Mouse (Mus musculus) limb, embryonic 14.5 days (tissue): ENCODE results near the gene Tle1. TPM values are rescaled to one million over a fixed set of nuclear protein-coding genes. Genes with fewer than 3 reads are reported as not detected.

ENCODE experiments used
- ATAC-seq: fragments of 200-750 bp; cut with Nextera tagmentation; 2 replicates; pipeline ENCODE4 v1.8.0; 2017; ENCODE audit warnings: low read depth, moderate number of reproducible peaks, moderate TSS enrichment; ENCODE audit not compliant: low FRiP score
- DNase-seq: peaks from one replicate; pipeline ENCODE4 v3.0.0-alpha.2; 2015; ENCODE audit warnings: low spot score
- H3K27ac ChIP-seq: fragments of 300-500 bp; sonication (generic); replicated peaks from 2 replicates; pipeline ENCODE4 v1.5.1; 2014; ENCODE audit warnings: low read depth, mild to moderate bottlenecking, low read length, moderate library complexity, mixed read lengths
- H3K27me3 ChIP-seq: fragments of 300-500 bp; sonication (generic); 2 replicates; pipeline ENCODE4 v1.6.1; 2014; ENCODE audit warnings: low read length, mixed read lengths; ENCODE audit not compliant: control insufficient read depth, insufficient read depth
- H3K36me3 ChIP-seq: fragments of 300-500 bp; sonication (generic); 2 replicates; pipeline ENCODE4 v1.6.1; 2014; ENCODE audit warnings: mild to moderate bottlenecking, low read length, moderate library complexity, mixed read lengths; ENCODE audit not compliant: control insufficient read depth, insufficient read depth
- H3K4me1 ChIP-seq: fragments of 300-500 bp; sonication (generic); 2 replicates; pipeline ENCODE4 v1.6.1; 2014; ENCODE audit warnings: antibody characterized with exemption, low read length, mixed read lengths; ENCODE audit not compliant: control insufficient read depth, insufficient read depth
- H3K4me2 ChIP-seq: fragments of 300-500 bp; sonication (generic); replicated peaks from 2 replicates; pipeline ENCODE4 v1.6.1; 2014; ENCODE audit warnings: low read depth, mild to moderate bottlenecking, low read length, moderate library complexity; ENCODE audit not compliant: severe bottlenecking
- H3K4me3 ChIP-seq: fragments of 300-500 bp; sonication (generic); replicated peaks from 2 replicates; pipeline ENCODE4 v1.5.1; 2014; ENCODE audit warnings: low read length
- H3K9ac ChIP-seq: fragments of 300-500 bp; sonication (generic); 2 replicates; pipeline ENCODE4 v1.6.1; 2014; ENCODE audit warnings: mild to moderate bottlenecking, low read depth, low read length, moderate library complexity; ENCODE audit not compliant: severe bottlenecking
- H3K9me3 ChIP-seq: fragments of 300-500 bp; sonication (generic); 2 replicates; pipeline ENCODE4 v1.6.1; 2016; ENCODE audit warnings: low read length; ENCODE audit not compliant: control insufficient read depth
- POLR2A ChIP-seq: fragments of 200-500 bp; IDR thresholded peaks from 2 replicates; pipeline ENCODE4 v1.8.0; 2012; ENCODE audit warnings: inconsistent platforms, mild to moderate bottlenecking, moderate library complexity, borderline replicate concordance; ENCODE audit not compliant: insufficient read depth, insufficient read length; ENCODE audit errors: extremely low read depth
- WGBS: fragments of 180-500 bp; shearing (Covaris S2); extraction: QIAGEN DNeasy Blood & Tissue Kit; methylation state at CpG from one replicate; pipeline ENCODE4 v1.1.7; 2014; 5-methylcytosine and 5-hydroxymethylcytosine counted together
- polyA plus RNA-seq, 2 experiments: library from polyadenylated mRNA; depleted of rRNA in 1 of 2; stranded (reverse) in 1 of 2; unstranded in 1 of 2; fragments of >200 nt; fragmentation: Nextera tagmentation in 1 of 2; extraction: Ambion mirVana in 1 of 2; gene quantifications; 2 replicates each; pipeline versions ENCODE4 v1.2.1 to v1.2.3; 2012 to 2014

The Tle1 gene
- polyA plus RNA-seq, 2 experiments, result 33.3 to 62.9 TPM

DNA sequence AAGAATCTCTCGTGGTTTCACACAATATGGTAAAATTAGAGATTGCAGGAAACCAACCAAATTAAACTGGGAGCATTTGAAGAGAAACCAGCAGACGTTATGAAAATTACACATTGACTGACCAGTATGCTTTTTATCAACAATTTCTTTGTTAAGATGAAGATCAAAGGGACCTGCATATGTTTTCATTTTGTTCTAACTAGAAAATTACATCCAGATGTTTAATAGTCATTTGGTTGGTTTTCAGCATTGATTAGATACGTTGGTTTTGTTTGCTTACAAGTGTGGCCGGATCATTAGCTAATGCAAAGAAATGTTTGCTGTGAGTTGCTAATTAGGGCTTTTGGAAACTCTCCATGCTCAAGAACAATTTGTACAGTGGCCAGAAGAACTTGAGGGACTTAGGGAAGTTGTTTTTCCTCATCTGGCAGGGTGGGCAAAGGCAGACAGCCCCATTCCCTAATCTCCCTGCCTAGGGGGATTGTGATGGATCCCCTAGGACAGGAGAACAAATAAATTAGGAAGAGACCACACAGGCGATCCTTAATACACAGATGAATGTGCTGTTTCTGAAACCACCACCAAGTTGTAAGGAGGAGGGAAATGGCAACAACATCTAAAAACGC lies 3.8 kb upstream of the Tle1 start:
- peak overlapping the region; percentile 84 for H3K4me3 ChIP-seq
- no peak for ATAC-seq
- H3K36me3 ChIP-seq, result no peaks in the 10 kb centered on the region
- no peak for TF ChIP-seq POLR2A
- H3K4me1 ChIP-seq, result peaks cover 7% of the 10 kb centered on the region
- no peaks in the 10 kb centered on the region for H3K9me3 ChIP-seq
- peak; percentile 70 for DNase-seq
- 10% methylated on average over 6 of the region's 6 CpGs for WGBS
- no peak overlapping the region for H3K27ac ChIP-seq
- H3K9ac ChIP-seq, result no peak overlapping the region
- H3K27me3 ChIP-seq, result no peaks in the 10 kb centered on the region
- peak overlapping the region; percentile 54 for H3K4me2 ChIP-seq

DNA sequence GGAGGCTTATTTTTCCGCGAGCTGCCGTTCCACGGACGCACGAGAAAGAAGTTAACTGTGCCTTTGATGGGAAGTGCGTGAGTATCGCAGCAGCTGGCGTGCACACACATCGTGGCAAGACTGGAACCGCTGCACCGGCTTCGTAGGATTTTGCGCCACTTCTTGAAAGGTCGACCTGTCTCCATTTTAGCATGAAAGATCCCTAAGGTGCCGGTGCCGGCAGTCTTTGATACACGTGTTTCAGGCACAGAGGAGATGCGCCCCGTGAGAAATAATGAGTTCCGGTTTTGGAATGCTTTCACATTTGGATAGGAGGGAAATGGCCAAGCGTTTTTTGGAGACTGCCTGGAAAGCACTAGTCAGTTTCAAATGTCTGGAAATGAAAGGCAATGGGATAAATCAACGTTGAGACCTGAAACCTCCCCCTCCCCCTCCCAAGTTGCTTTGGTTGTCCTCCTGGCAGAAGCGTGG lies 837 bp upstream of the Tle1 start:
- H3K4me3 ChIP-seq, result peak overlapping the region; percentile 84
- H3K27me3 ChIP-seq, result no peaks in the 10 kb centered on the region
- ATAC-seq, result peak; percentile 1; the same call in 1 of the 2 replicates
- H3K27ac ChIP-seq, result peak overlapping the region; percentile 86
- WGBS, result under 1% methylated on average over 24 of the region's 24 CpGs
- H3K9ac ChIP-seq, result peak overlapping the region; percentile 63
- no peak for TF ChIP-seq POLR2A
- peak overlapping the region; percentile 54 for H3K4me2 ChIP-seq
- peaks cover 18% of the 10 kb centered on the region for H3K4me1 ChIP-seq
- no peaks in the 10 kb centered on the region for H3K9me3 ChIP-seq
- DNase-seq, result peak; percentile 63
- no peaks in the 10 kb centered on the region for H3K36me3 ChIP-seq

DNA sequence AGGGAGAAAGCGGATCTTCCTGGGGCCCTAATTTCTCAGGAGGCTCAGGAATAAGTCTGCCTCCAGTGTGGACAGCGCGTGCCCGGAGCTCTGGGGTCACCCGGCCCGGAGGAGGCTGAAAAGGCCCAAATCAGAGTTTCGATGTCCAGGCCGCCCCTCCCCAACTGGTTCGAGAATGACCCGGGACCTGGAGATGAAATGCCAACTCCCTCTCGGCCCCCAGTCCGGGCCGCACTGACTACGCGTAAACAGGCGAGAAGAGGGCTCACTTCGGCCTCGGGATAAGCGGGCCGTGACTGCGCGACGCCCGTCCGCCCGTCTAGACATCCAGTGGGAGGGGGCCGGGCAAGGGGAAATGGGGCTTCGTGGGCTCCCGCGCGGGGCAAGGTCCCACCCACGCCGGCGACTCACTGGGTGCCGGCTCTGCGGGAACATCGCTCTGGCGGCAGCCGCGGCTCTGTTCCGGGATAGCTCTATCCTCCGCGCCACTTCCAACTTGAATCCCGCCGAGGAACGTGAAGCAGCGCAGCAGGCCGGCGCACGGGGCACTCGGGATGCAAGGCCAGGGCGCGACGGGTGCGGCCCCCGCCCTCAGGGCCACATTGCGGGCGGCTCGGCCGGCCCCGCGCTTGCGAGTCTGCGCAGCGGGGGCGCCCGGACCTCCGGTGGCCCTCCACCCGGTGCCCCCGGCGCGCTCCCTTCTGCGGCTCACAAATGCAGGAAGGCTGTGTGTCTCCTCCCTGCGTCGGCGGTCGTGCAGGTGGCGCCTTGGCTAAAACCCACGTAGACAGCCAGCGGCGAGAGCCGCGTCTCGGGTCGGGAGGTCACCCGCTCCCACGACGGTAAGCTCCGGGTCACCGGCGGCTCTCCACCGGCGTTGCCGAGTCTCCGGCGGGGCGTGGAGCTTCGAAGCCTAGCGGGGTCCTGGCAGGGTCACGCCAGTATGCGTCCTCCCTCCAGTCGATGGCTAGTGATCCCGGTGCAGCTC lies 854 bp downstream of the Tle1 start:
- no peaks in the 10 kb centered on the region for H3K9me3 ChIP-seq
- H3K36me3 ChIP-seq, result peaks cover 5% of the 10 kb centered on the region; the same call in 1 of the 2 replicates
- peaks cover 29% of the 10 kb centered on the region for H3K4me1 ChIP-seq
- under 1% methylated on average over 51 of the region's 103 CpGs for WGBS
- DNase-seq, result peak; percentile 22
- no peak for ATAC-seq
- peak overlapping the region; percentile 84 for H3K4me3 ChIP-seq
- no peak for TF ChIP-seq POLR2A
- no peaks in the 10 kb centered on the region for H3K27me3 ChIP-seq
- peak overlapping the region; percentile 87 for H3K9ac ChIP-seq
- peak overlapping the region; percentile 64 for H3K4me2 ChIP-seq
- peak overlapping the region; percentile 91 for H3K27ac ChIP-seq

DNA sequence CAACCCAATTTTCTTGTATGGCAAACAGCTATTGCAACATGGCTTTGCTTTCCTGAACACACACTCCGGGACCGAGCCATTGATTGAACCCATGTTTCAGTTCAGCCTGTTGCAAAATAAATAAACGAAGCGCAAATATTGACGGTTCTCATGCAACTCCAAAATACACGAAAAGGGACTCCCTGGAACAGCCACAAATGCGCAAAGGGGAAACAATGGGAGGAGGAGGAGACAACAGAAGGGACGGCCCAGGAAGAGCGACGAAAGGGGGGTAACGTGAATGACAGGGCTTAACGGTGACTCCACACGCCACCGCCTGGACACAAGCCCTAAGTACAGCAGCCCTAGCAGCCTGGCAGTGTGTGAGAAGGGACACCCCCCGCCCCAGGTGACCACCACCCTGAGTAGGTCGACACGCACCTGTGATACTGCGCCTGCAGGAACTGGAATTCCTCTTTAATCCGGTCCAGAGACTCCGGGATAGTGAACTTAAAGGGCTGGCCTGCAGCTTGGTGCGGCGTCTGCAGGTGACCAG lies 1.8 kb downstream of the Tle1 start:
- H3K9me3 ChIP-seq, result no peaks in the 10 kb centered on the region
- ATAC-seq (peak; percentile 27), DNase-seq (peak; percentile 87)
- peak overlapping the region; percentile 87 for H3K9ac ChIP-seq
- peaks cover 31% of the 10 kb centered on the region for H3K4me1 ChIP-seq
- peak overlapping the region; percentile 91; the same call in 1 of the 2 replicates for H3K27ac ChIP-seq
- H3K4me2 ChIP-seq, result peak overlapping the region; percentile 64
- peaks cover 12% of the 10 kb centered on the region; the same call in 1 of the 2 replicates for H3K36me3 ChIP-seq
- under 1% methylated on average over 22 of the region's 22 CpGs for WGBS
- H3K27me3 ChIP-seq, result no peaks in the 10 kb centered on the region
- TF ChIP-seq POLR2A, result no peak
- peak overlapping the region; percentile 84 for H3K4me3 ChIP-seq
